Mouse (Mus musculus): ENCODE measurements around the gene Gmds. TPM values are rescaled to one million over a fixed set of nuclear protein-coding genes. Genes with fewer than 3 reads are reported as not detected.

The Gmds gene
- polyA plus RNA-seq, 1 experiment from 2014 or later = 35.6 TPM

DNA sequence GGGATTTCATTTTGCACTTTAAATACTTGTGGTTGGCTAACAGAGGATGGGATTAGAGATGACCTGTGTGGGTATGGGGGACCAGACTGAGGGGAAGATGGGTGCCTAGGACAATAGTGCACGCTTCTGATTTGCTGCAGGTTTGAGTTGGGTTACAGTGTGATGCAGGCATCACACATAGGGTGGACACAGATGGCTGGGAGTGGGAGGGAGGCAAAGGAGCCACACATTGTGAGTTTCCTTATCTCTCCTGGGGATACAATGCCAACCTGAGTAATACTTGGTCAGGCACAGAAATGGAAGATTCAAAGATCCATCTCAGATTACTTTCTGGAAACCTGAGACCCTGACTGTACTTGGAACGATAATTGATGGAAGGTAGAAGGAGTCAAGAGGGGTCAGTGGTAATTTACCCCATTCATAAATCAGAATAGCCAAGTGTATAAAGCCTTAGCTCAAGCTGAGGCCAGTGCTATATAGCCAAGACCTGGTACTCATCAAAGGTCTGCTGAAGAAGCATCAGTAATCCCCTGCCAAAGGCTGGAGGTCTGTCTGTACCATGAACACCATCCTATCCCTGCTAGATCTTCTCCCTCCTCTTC lies 445.5 kb downstream of the Gmds start:
- DNase-seq (ENCODE audit: low spot score) = no peak
- 61% methylated on average over 2 of the region's 2 CpGs for WGBS

DNA sequence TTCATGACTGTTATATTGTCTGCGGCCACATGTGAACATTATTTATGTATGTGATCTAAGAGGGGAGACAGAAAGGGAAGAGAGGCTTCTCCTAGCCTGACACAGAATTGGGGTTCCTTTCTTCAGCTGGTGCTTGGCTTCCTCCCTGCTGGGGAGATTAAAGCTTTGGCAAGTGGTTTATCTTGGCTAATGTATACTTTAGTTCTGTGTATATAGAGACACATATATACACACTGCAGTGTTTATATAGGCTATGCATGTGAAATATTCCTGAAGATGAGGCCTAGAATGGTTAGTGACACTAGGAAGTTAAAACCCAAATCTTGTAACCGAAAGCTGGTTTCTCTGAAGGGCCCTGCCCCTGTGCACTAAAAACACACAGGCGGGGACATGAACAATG lies 450.0 kb downstream of the Gmds start:
- no peaks in the 10 kb centered on the region for H3K4me1 ChIP-seq (ENCODE audit: control insufficient read depth, insufficient read depth, low read length)
- no peak overlapping the region for H3K27ac ChIP-seq (replicated peaks; ENCODE audit: low read depth, low read length)
- DNase-seq (ENCODE audit: low spot score) (no peak), ATAC-seq (replicated peaks; ENCODE audit: insufficient number of reproducible peaks, low FRiP score, low TSS enrichment, low read depth) (no peak)
- H3K4me2 ChIP-seq (ENCODE audit: low read depth, low read length) = no peak overlapping the region
- H3K9me3 ChIP-seq (replicated peaks; ENCODE audit: control insufficient read depth, low read length) = no peaks in the 10 kb centered on the region
- no peaks in the 10 kb centered on the region for H3K27me3 ChIP-seq (ENCODE audit: control insufficient read depth, insufficient read depth, low read length)
- no peak overlapping the region for H3K4me3 ChIP-seq (ENCODE audit: low read depth, low read length)
- no peaks in the 10 kb centered on the region for H3K36me3 ChIP-seq (replicated peaks; ENCODE audit: control insufficient read depth, insufficient read depth, low read depth, low read length)
- H3K9ac ChIP-seq (replicated peaks; ENCODE audit: low read length) = no peak overlapping the region
- WGBS = 84% methylated on average over 3 of the region's 3 CpGs

More for the DNA sequence above, 445.5 kb downstream of the Gmds start:
- no peak for ATAC-seq (replicated peaks; ENCODE audit: insufficient number of reproducible peaks, low FRiP score, low TSS enrichment, low read depth)
- Histone ChIP-seq H3K27me3 (ENCODE audit: control insufficient read depth, insufficient read depth, low read length) (no peaks in the 10 kb centered on the region), H3K9me3 (replicated peaks; ENCODE audit: control insufficient read depth, low read length) (no peaks in the 10 kb centered on the region), H3K36me3 (replicated peaks; ENCODE audit: control insufficient read depth, insufficient read depth, low read depth, low read length) (no peaks in the 10 kb centered on the region), H3K27ac (replicated peaks; ENCODE audit: low read depth, low read length) (no peak overlapping the region), H3K4me1 (ENCODE audit: control insufficient read depth, insufficient read depth, low read length) (no peaks in the 10 kb centered on the region), H3K4me2 (ENCODE audit: low read depth, low read length) (no peak overlapping the region), H3K4me3 (ENCODE audit: low read depth, low read length) (no peak overlapping the region), H3K9ac (replicated peaks; ENCODE audit: low read length) (no peak overlapping the region)

DNA sequence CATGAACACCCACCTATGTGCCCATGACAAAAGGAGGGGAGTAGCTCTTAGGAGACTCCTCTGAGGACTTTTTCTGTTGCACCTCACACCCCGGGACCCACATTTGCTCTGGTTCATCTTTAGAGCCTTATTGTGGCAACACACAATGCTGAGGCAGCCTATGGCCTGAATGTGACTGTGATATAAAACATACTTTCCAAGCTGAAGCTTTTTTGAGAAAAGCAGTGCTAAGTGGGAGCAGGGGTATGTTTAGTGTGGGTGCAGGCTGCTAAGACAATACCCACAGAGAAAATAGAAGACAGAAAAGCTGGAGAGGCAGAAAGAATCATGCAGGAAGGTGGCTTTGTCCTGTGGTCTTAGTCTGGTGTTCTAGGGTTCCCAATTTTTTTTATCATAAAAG lies 452.8 kb downstream of the Gmds start:
- WGBS = 93% methylated on average over 1 of the region's 1 CpGs
- Histone ChIP-seq H3K36me3 (replicated peaks; ENCODE audit: control insufficient read depth, insufficient read depth, low read depth, low read length) (no peaks in the 10 kb centered on the region), H3K9me3 (replicated peaks; ENCODE audit: control insufficient read depth, low read length) (no peaks in the 10 kb centered on the region), H3K27me3 (ENCODE audit: control insufficient read depth, insufficient read depth, low read length) (no peaks in the 10 kb centered on the region), H3K4me1 (ENCODE audit: control insufficient read depth, insufficient read depth, low read length) (no peaks in the 10 kb centered on the region), H3K4me3 (ENCODE audit: low read depth, low read length) (no peak overlapping the region), H3K4me2 (ENCODE audit: low read depth, low read length) (no peak overlapping the region), H3K27ac (replicated peaks; ENCODE audit: low read depth, low read length) (no peak overlapping the region), H3K9ac (replicated peaks; ENCODE audit: low read length) (no peak overlapping the region)
- DNase-seq (ENCODE audit: low spot score) (no peak), ATAC-seq (replicated peaks; ENCODE audit: insufficient number of reproducible peaks, low FRiP score, low TSS enrichment, low read depth) (no peak)

DNA sequence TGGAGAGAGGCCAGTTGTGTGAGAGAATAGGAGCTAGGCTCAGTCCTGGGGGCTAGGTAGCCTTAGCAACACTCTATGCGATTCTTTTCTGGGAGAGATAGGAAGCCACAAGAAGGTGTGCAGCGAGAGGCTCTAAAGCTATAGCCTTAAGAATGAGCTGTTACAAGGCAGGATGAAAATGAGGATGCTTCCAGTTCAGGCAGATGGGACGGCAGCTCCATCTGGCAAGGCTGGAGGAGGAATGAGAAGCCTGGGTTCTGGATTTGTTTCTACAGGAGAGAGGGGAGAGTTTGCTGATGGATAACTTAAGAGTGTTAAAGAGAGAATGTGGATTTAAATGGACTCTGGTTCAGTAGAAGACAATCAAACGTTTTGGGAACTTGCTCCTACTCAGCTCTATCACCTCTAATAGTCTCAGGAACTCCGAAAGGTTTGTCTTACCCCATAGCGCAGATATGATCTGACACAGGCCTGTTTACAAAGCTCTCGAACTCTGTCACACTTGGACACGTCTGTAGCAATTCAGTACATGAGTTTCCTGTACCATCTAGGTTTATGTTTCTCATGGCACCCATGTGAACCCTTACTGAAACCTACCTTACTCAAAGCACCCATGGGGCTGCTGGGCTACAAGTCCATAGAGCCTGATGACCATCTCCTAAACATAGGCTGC lies 459.6 kb downstream of the Gmds start:
- no peaks in the 10 kb centered on the region; the same call in 1 of the 2 replicates for H3K4me1 ChIP-seq (ENCODE audit: control insufficient read depth, insufficient read depth, low read length)
- no peak overlapping the region for H3K27ac ChIP-seq (replicated peaks; ENCODE audit: low read depth, low read length)
- ATAC-seq (replicated peaks; ENCODE audit: insufficient number of reproducible peaks, low FRiP score, low TSS enrichment, low read depth) (no peak), DNase-seq (ENCODE audit: low spot score) (no peak)
- H3K9me3 ChIP-seq (replicated peaks; ENCODE audit: control insufficient read depth, low read length) = no peaks in the 10 kb centered on the region
- no peak overlapping the region for H3K4me3 ChIP-seq (ENCODE audit: low read depth, low read length)
- H3K36me3 ChIP-seq (replicated peaks; ENCODE audit: control insufficient read depth, insufficient read depth, low read depth, low read length) = no peaks in the 10 kb centered on the region
- H3K9ac ChIP-seq (replicated peaks; ENCODE audit: low read length) = no peak overlapping the region
- no peaks in the 10 kb centered on the region for H3K27me3 ChIP-seq (ENCODE audit: control insufficient read depth, insufficient read depth, low read length)
- WGBS = 83% methylated on average over 8 of the region's 8 CpGs
- H3K4me2 ChIP-seq (ENCODE audit: low read depth, low read length) = no peak overlapping the region

DNA sequence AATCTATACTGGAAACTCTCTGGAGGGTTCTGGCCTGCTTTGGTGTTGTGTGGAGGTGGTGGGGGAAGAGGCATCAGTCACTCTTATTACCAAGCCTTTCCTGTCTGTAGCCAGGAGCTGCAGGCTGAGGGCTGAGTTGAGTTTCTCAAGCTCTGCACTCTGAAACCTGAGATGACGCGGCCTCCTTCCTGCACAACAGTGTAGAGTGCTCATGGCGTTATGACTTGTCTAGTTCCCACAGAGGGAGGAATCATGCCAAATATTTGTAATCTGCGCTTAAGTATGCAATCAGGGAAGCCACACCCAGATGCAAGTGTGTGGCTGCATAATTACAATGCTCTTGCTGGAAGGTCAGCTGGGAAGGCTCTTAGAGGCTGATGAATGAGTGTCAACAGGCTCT lies 461.5 kb downstream of the Gmds start:
- no peaks in the 10 kb centered on the region for H3K9me3 ChIP-seq (replicated peaks; ENCODE audit: control insufficient read depth, low read length)
- WGBS = 46% methylated on average over 4 of the region's 4 CpGs
- H3K36me3 ChIP-seq (replicated peaks; ENCODE audit: control insufficient read depth, insufficient read depth, low read depth, low read length) = no peaks in the 10 kb centered on the region
- DNase-seq (ENCODE audit: low spot score) (peak; percentile 65), ATAC-seq (replicated peaks; ENCODE audit: insufficient number of reproducible peaks, low FRiP score, low TSS enrichment, low read depth) (no peak)
- H3K4me2 ChIP-seq (ENCODE audit: low read depth, low read length) = no peak overlapping the region
- H3K4me1 ChIP-seq (ENCODE audit: control insufficient read depth, insufficient read depth, low read length) = no peaks in the 10 kb centered on the region; the same call in 1 of the 2 replicates
- H3K27me3 ChIP-seq (ENCODE audit: control insufficient read depth, insufficient read depth, low read length) = no peaks in the 10 kb centered on the region
- H3K9ac ChIP-seq (replicated peaks; ENCODE audit: low read length) = no peak overlapping the region
- H3K4me3 ChIP-seq (ENCODE audit: low read depth, low read length) = no peak overlapping the region
- H3K27ac ChIP-seq (replicated peaks; ENCODE audit: low read depth, low read length) = no peak overlapping the region

DNA sequence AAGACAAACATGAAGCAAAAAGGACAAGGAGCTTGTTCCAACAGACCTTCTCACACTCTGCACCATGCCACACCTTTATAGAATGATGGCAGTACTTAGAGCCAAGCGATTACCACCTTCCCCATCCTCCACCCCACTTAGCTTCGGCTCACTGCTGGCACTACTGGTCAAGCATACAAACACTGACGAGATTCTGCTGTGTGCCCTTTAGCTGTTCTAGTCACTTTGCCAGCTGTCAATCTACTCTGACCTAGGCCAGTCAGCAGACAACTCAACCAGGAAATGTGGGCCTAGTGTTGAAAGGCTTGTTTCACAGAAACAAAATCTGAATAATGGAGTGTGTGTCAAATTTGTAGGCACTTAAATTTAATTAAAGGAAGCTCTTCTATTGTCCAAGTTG lies 464.1 kb downstream of the Gmds start:
- no peak for ATAC-seq (replicated peaks; ENCODE audit: insufficient number of reproducible peaks, low FRiP score, low TSS enrichment, low read depth)

DNA sequence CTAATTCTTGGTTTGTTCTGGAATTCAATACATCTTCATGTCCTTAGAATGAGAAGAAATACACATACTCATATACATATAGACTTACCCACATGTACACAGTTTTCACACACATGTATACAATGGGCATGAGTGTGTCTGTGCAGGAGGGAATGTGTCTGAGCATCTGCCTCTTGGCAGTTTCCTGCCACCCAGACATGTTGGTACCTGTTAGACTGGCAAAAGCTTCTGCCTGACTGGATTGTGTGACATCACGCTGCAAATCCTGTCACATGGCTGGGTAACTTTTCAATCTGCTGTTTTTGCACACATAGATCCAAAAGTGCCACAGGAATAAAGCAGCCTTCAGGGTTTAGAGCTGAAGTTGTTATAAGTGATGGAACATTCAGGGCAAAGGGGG lies 465.3 kb downstream of the Gmds start:
- Histone ChIP-seq H3K36me3 (replicated peaks; ENCODE audit: control insufficient read depth, insufficient read depth, low read depth, low read length) (no peaks in the 10 kb centered on the region), H3K27me3 (ENCODE audit: control insufficient read depth, insufficient read depth, low read length) (no peaks in the 10 kb centered on the region), H3K9me3 (replicated peaks; ENCODE audit: control insufficient read depth, low read length) (no peaks in the 10 kb centered on the region), H3K27ac (replicated peaks; ENCODE audit: low read depth, low read length) (no peak overlapping the region), H3K9ac (replicated peaks; ENCODE audit: low read length) (no peak overlapping the region), H3K4me1 (ENCODE audit: control insufficient read depth, insufficient read depth, low read length) (no peaks in the 10 kb centered on the region; the same call in 1 of the 2 replicates), H3K4me3 (ENCODE audit: low read depth, low read length) (no peak overlapping the region), H3K4me2 (ENCODE audit: low read depth, low read length) (no peak overlapping the region)
- DNase-seq (ENCODE audit: low spot score) (no peak), ATAC-seq (replicated peaks; ENCODE audit: insufficient number of reproducible peaks, low FRiP score, low TSS enrichment, low read depth) (no peak)
- 85% methylated on average over 1 of the region's 1 CpGs for WGBS

More for the DNA sequence above, 464.1 kb downstream of the Gmds start:
- H3K9me3 ChIP-seq (replicated peaks; ENCODE audit: control insufficient read depth, low read length) = no peaks in the 10 kb centered on the region
- H3K27ac ChIP-seq (replicated peaks; ENCODE audit: low read depth, low read length) = no peak overlapping the region
- no peak overlapping the region for H3K9ac ChIP-seq (replicated peaks; ENCODE audit: low read length)
- no peak overlapping the region for H3K4me3 ChIP-seq (ENCODE audit: low read depth, low read length)
- no peaks in the 10 kb centered on the region for H3K27me3 ChIP-seq (ENCODE audit: control insufficient read depth, insufficient read depth, low read length)
- DNase-seq (ENCODE audit: low spot score) = no peak
- 51% methylated on average over 3 of the region's 3 CpGs for WGBS
- no peaks in the 10 kb centered on the region for H3K36me3 ChIP-seq (replicated peaks; ENCODE audit: control insufficient read depth, insufficient read depth, low read depth, low read length)
- H3K4me1 ChIP-seq (ENCODE audit: control insufficient read depth, insufficient read depth, low read length) = no peaks in the 10 kb centered on the region; the same call in 1 of the 2 replicates
- H3K4me2 ChIP-seq (ENCODE audit: low read depth, low read length) = no peak overlapping the region

DNA sequence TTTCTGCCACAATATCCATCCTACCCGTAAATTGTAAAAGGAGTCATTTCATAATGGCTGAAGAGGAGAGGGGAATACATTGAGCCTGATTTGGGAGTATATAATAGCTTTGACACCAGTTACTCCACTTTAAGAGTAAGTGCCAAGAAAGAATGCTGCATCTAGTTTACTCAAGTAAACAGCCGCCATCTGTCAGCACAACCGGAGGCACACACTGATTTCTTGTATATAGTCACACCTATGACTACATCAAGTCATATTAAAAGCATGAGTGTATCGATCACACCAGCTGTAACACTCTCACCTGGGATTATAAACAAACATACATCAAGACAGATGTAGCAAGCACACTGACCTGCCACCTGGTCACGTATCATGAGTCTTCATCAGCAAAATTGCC lies 473.8 kb downstream of the Gmds start:
- no peak overlapping the region for H3K27ac ChIP-seq (replicated peaks; ENCODE audit: low read depth, low read length)
- no peaks in the 10 kb centered on the region for H3K36me3 ChIP-seq (replicated peaks; ENCODE audit: control insufficient read depth, insufficient read depth, low read depth, low read length)
- H3K27me3 ChIP-seq (ENCODE audit: control insufficient read depth, insufficient read depth, low read length) = no peaks in the 10 kb centered on the region
- H3K4me3 ChIP-seq (ENCODE audit: low read depth, low read length) = no peak overlapping the region
- no peak overlapping the region for H3K4me2 ChIP-seq (ENCODE audit: low read depth, low read length)
- H3K4me1 ChIP-seq (ENCODE audit: control insufficient read depth, insufficient read depth, low read length) = no peaks in the 10 kb centered on the region; the same call in 1 of the 2 replicates
- 93% methylated on average over 5 of the region's 5 CpGs for WGBS
- no peak overlapping the region for H3K9ac ChIP-seq (replicated peaks; ENCODE audit: low read length)
- no peaks in the 10 kb centered on the region for H3K9me3 ChIP-seq (replicated peaks; ENCODE audit: control insufficient read depth, low read length)
- DNase-seq (ENCODE audit: low spot score) (no peak), ATAC-seq (replicated peaks; ENCODE audit: insufficient number of reproducible peaks, low FRiP score, low TSS enrichment, low read depth) (no peak)

Measured in embryonic facial prominence, embryonic 11.5 days (tissue).